Mouse (Mus musculus) erythroblast, embryonic 14.5 days (primary cell): Measurements from ENCODE around the gene Aars2. TPM values are rescaled to one million over a fixed set of nuclear protein-coding genes. Genes with fewer than 3 reads are reported as not detected.

ENCODE experiments used
- H3K27me3 ChIP-seq: 2 replicates; pipeline ENCODE4 v1.6.1; 2012; ENCODE audit warnings: inconsistent platforms; ENCODE audit not compliant: control insufficient read depth
- H3K36me3 ChIP-seq: 2 replicates; pipeline ENCODE4 v1.6.1; 2012; ENCODE audit warnings: mild to moderate bottlenecking, inconsistent platforms; ENCODE audit not compliant: control insufficient read depth
- H3K4me1 ChIP-seq: 2 replicates; pipeline ENCODE4 v1.6.1; 2012; ENCODE audit warnings: inconsistent platforms; ENCODE audit not compliant: control insufficient read depth
- H3K4me3 ChIP-seq: replicated peaks from 2 replicates; pipeline ENCODE3; 2012; ENCODE audit warnings: moderate library complexity, mild to moderate bottlenecking, inconsistent platforms
- H3K9me3 ChIP-seq: 2 replicates; pipeline ENCODE4 v1.6.1; 2012; ENCODE audit warnings: low read length, inconsistent platforms, mixed read lengths; ENCODE audit not compliant: control insufficient read depth
- GATA1 ChIP-seq: IDR thresholded peaks from 2 replicates; pipeline ENCODE4 v1.6.1; 2012; ENCODE audit warnings: low read length, inconsistent platforms, mixed read lengths
- TAL1 ChIP-seq: IDR thresholded peaks from 3 replicates; pipeline ENCODE4 v1.6.1; 2012; ENCODE audit warnings: low read length, inconsistent platforms, mixed read lengths
- polyA plus RNA-seq: library from polyadenylated mRNA; stranded (reverse); fragments of >175 nt; gene quantifications from 2 replicates; pipeline ENCODE4 v1.2.3, GENCODE M21; 2012

The Aars2 gene
- polyA plus RNA-seq, 1 experiment, result 1.7 TPM

DNA sequence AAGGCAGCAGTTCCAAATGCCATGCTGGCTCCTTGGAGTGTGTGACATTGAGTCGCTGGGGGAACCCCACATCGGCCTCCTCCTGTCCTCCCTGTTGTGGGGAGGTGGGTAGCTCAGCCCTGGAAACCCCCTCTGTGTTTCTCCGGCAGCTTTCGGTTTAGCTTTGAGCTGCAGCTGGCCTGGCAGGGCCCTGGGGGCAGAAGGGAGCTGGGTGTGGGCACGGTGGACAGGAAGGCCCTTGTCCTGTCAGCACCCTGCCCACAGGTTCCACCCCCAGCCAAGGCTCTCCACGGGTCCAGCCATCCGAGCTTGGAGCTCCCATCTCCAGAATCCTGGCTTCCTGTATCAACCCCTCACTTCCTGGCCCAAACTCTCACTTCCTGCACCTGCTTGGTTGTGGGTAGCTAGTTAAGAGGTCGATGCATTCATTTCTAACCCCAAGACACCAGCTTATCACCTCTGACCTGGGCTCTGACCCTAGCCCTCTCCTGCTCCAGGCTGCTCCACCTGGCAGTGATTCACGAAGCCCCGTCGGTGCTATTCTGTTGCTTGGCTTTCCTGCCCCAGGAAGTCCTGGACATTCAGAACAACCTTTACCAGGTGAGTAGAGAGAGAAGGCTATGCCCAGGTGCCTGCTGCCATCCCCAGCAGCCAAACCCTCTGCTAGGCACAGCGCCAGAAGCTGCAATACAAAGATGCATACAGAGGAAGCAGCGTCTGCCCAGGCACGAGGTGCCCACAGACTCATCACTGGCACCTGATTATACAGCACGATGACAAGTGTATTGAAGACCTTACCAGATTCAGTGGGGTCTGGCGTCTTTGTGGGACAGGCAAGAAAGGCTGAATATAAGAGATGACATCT is 51.6 kb downstream of the Aars2 start:
- H3K4me1 ChIP-seq, result peaks cover 14% of the 10 kb centered on the region
- no peaks in the 10 kb centered on the region for H3K36me3 ChIP-seq
- no peak overlapping the region for H3K4me3 ChIP-seq
- H3K27me3 ChIP-seq, result peaks cover 53% of the 10 kb centered on the region
- no peaks in the 10 kb centered on the region for H3K9me3 ChIP-seq
- TF ChIP-seq GATA1 (no peak), TAL1 (no peak)

- Histone ChIP-seq H3K4me1 (peaks cover 30% of the 10 kb centered on the region), H3K36me3 (peaks cover under 1% of the 10 kb centered on the region; the same call in 1 of the 2 replicates), H3K9me3 (no peaks in the 10 kb centered on the region), H3K4me3 (no peak overlapping the region), H3K27me3 (peaks cover 41% of the 10 kb centered on the region)
- TF ChIP-seq GATA1, result no peak
- no peak for TF ChIP-seq TAL1
These were observed 53.3 kb downstream of the Aars2 start for GRCm38 (mm10) chr17:45559732-45560525.

GRCm38 (mm10) chr17:45563216-45563615 is 56.6 kb downstream of the Aars2 start:
- TF ChIP-seq TAL1 (no peak), GATA1 (no peak)
- Histone ChIP-seq H3K27me3 (peaks cover 8% of the 10 kb centered on the region), H3K36me3 (peaks cover 31% of the 10 kb centered on the region), H3K4me3 (peak overlapping the region; percentile 88), H3K9me3 (no peaks in the 10 kb centered on the region), H3K4me1 (peaks cover 37% of the 10 kb centered on the region)

DNA sequence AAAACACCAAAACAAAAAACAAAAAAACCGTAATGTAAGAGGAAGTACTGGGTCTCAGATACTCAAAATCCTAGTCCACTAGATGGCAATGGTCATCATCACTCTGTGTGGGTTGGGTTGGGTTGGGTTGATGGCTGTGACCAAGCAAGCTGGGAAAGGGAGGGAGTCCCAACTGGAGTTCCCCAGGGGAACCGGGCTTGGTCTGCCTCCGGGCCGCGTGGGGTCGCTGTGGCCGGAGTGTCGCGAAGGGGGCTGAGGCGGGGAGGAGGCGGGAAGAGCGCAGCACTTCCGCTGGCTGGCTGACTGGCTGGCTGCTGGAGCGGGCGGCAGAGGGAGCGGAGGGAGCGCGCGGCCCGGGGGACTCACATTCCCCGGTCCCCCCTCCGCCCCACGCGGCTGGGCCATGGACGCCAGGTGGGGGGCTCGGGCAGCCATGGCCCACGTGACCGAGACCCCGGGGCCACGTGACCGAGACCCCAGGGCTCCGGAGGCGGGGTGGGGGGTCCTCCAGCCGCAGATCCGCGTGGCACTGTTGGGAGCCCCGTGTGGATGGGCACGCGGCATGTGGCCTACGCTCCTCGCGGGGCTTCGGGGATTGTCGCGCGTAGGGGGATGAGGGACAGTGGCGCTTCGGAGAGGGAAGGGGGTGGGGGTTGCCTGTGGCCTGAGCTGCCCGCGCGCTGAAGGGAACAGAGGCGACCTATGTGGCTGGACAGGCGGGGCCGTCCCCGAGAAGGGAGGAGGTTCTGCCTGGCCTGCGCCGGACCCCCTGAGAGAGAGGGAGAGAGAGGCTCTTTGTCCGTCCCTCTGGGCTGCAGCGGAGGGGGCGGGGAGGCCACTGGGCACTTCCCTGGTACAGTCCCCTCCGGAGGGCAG is 57.3 kb downstream of the Aars2 start, which contains the start of gene Slc35b2:
Gene Slc35b2, plus strand, starts transcription at position 220 of the 876 bp plus-strand sequence.
- Histone ChIP-seq H3K9me3 (no peaks in the 10 kb centered on the region), H3K27me3 (peaks cover 6% of the 10 kb centered on the region; the same call in 1 of the 2 replicates), H3K4me1 (peaks cover 40% of the 10 kb centered on the region), H3K4me3 (peak within 1 kb of the TSS; percentile 88), H3K36me3 (peaks cover 37% of the 10 kb centered on the region)
- TF ChIP-seq TAL1, result no peak

DNA sequence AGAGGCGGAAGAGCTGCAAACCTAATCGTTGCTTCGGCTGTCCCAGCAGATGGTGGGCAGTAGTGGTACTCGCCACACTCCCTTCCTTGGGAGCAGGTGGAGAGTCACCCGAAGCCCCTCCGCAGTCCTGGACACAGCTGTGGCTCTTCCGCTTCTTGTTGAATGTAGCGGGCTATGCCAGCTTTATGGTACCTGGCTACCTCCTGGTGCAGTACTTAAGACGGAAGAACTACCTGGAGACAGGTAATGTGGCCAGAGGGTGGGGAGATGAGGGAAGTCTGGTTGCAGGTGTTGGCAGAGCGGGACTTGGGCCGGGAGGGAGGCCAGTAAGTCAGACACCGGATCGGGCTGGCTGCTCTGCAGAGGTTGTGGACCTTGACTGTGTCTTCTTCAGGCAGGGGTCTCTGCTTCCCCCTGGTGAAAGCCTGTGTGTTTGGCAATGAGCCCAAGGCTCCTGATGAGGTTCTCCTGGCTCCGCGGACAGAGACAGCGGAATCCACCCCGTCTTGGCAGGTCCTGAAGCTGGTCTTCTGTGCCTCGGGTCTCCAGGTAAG is 58.0 kb downstream of the Aars2 start:
- peaks cover 3% of the 10 kb centered on the region; the same call in 1 of the 2 replicates for H3K27me3 ChIP-seq
- H3K4me1 ChIP-seq, result peaks cover 40% of the 10 kb centered on the region
- TF ChIP-seq TAL1, result no peak
- TF ChIP-seq GATA1, result no peak
- H3K9me3 ChIP-seq, result no peaks in the 10 kb centered on the region
- H3K36me3 ChIP-seq, result peaks cover 45% of the 10 kb centered on the region
- H3K4me3 ChIP-seq, result peak overlapping the region; percentile 88

GRCm38 (mm10) chr17:45565103-45565502 is 58.5 kb downstream of the Aars2 start:
- Histone ChIP-seq H3K36me3 (peaks cover 50% of the 10 kb centered on the region), H3K4me3 (peak overlapping the region; percentile 88), H3K9me3 (no peaks in the 10 kb centered on the region), H3K27me3 (peaks cover 3% of the 10 kb centered on the region; the same call in 1 of the 2 replicates), H3K4me1 (peaks cover 44% of the 10 kb centered on the region)
- no peak for TF ChIP-seq TAL1
- TF ChIP-seq GATA1, result no peak

DNA sequence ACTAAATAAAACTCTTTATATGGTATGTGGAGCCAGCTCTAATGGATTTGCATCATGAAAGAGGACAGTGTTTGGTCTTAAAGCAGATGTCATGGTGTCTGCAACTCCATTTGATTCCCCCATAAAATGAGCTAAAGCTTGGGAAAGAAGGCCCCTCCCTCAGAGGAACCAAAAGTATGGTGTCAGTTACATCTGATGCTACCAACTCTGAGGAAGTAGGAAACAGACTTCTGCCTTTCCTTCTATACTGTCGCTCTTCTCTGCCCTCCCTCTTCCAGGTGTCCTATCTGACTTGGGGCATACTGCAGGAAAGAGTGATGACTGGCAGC is 59.4 kb downstream of the Aars2 start:
- peaks cover 48% of the 10 kb centered on the region for H3K4me1 ChIP-seq
- H3K36me3 ChIP-seq, result peaks cover 58% of the 10 kb centered on the region
- no peaks in the 10 kb centered on the region for H3K27me3 ChIP-seq
- H3K4me3 ChIP-seq, result no peak overlapping the region
- TF ChIP-seq TAL1 (no peak), GATA1 (no peak)
- no peaks in the 10 kb centered on the region for H3K9me3 ChIP-seq

DNA sequence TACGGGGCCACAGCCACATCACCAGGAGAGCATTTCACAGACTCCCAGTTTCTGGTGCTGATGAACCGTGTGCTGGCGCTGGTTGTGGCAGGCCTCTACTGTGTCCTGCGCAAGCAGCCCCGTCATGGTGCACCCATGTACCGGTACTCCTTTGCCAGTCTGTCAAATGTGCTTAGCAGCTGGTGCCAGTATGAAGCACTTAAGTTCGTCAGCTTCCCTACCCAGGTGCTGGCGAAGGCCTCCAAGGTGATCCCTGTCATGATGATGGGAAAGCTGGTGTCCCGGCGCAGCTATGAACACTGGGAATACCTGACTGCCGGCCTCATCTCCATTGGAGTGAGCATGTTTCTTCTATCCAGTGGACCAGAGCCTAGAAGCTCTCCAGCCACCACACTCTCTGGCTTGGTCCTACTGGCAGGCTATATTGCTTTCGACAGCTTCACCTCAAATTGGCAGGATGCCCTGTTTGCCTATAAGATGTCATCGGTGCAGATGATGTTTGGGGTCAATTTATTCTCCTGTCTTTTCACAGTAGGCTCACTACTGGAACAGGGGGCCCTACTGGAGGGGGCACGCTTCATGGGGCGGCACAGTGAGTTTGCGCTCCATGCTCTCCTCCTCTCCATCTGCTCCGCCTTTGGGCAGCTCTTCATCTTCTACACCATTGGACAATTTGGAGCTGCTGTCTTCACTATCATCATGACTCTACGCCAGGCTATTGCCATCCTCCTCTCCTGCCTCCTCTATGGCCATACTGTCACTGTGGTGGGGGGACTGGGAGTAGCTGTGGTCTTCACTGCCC is 59.9 kb downstream of the Aars2 start:
- no peaks in the 10 kb centered on the region for H3K27me3 ChIP-seq
- no peak overlapping the region for H3K4me3 ChIP-seq
- peaks cover 50% of the 10 kb centered on the region for H3K4me1 ChIP-seq
- peaks cover 64% of the 10 kb centered on the region for H3K36me3 ChIP-seq
- H3K9me3 ChIP-seq, result no peaks in the 10 kb centered on the region
- TF ChIP-seq GATA1 (no peak), TAL1 (no peak)
